Mouse (Mus musculus) heart, adult 2 months (tissue): ENCODE measurements at regions not wholly inside any gene's neighbourhood (a gene's known extent, or its start where the extent isn't known, plus 50 kb on each side); places are given as distances from the start of the nearest gene placed in this dataset.

Experiments used
- CTCF ChIP-seq: fragments of 200-600 bp; IDR thresholded peaks from 2 replicates; pipeline ENCODE4 v1.8.1; 2022; ENCODE audit warnings: antibody characterized with exemption, mild to moderate bottlenecking, moderate library complexity
- EP300 ChIP-seq: fragments of 200-500 bp; IDR thresholded peaks from 2 replicates; pipeline ENCODE4 v1.6.1; 2011; ENCODE audit warnings: low read depth, low read length, control low read depth; ENCODE audit not compliant: insufficient read depth

DNA sequence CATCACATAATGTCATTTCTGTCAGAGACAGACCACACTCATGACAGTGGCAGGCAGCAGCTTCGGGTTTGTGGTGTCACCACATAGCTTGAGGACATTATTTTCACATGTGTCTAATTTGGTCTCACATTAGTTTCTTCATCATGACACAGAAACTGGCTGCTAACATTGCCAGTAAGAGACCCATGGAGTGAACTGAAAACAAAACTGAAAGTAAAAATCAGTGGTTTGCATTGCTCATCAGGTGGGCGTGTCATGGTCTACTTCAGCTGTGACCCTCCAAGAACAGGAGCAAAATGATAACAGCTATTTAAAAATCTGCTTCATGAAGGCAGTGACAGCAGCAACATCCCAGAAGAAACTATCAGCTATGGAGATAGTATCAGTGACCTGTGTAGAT lies 146.6 kb upstream of the Olig3 start:
- TF ChIP-seq EP300 (no peak), CTCF (no peak)
